Mouse (Mus musculus): Measurements from ENCODE around the gene Tmem219. TPM values are rescaled to one million over a fixed set of nuclear protein-coding genes. Genes with fewer than 3 reads are reported as not detected.

The Tmem219 gene
- polyA plus RNA-seq, 1 experiment from 2014 or later: 18.0 TPM

DNA sequence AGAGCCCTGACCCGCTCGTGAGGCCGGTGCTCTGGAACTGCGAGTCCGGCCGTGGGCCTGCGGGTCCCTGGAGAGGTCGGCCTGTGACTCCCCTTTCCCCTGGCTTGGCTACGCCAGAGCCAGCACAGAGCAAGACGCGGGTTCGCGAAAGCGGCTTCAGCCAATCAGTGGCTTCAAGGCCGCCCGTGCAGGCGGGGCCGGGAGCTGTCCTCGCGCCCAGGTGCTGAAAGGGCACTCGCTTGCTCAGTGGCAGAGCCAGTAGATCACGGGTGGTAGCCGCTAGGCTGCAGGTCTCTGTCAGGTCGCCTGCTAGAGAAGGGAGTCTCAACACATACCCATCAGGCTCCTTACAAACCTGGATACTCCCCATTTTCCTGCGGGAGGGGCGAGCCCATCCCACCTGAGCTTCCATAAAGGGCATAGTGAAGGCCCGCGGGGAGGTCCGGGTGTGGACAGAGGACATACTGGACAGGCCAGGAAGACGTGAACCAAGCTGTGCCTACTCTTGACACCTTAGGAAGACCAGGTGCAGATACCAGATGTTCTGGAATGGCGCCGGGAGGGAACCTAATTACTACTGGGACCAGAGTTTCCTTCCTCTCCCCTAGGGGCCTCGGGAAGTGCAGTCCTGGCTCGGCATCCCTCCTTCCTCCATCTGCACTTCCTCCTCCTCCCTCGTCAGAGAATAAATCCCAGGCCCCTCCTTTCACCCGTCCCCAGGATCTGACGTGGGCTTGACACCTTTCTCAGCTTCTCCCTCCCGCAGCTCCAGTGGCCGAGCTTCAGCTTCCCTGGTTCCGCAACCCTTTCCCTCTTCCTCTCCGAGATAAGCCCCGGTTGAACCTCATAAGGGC lies 27.3 kb upstream of the Tmem219 start, which contains the start of gene Sez6l2:
Sez6l2 (plus strand) TSS at position 771 of the 854 bp plus-strand sequence.
- WGBS: under 1% methylated on average over 42 of the region's 42 CpGs
- peaks cover 59% of the 10 kb centered on the region for H3K27me3 ChIP-seq

DNA sequence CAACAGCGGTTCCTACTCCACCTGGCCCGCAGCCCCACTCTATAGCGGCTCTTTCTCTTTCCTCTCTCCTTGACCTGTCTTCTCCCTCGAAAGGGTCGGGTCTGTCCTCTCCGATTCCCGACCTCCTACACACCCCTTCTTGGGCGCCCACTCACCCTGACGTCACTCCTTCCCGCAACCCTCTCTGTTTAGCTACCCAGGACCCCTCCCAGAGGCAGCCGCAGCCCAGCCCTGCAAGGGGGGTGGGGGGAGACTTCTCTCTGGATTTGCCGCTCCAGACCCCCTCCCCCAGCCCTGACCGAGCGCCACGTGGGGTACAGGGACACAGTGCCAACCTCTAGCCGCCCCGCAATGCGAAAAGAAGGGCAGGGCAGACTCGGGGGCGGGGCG lies 26.7 kb upstream of the Tmem219 start, which contains the start of gene Asphd1:
Asphd1 (minus strand) TSS at position 180 of the 390 bp plus-strand sequence.
- Histone ChIP-seq H3K36me3 (peaks cover 8% of the 10 kb centered on the region), H3K4me1 (replicated peaks) (peaks cover 21% of the 10 kb centered on the region), H3K9me3 (no peaks in the 10 kb centered on the region), H3K4me3 (replicated peaks) (peak within 1 kb of the TSS; percentile 51), H3K4me2 (peak within 1 kb of the TSS; percentile 100), H3K9ac (replicated peaks) (0 out of 2 replicates have a peak within 1 kb of the TSS, but pooled peaks have one; percentile 37), H3K27ac (no peak within 1 kb of the TSS), H3K27me3 (peaks cover 59% of the 10 kb centered on the region)
- WGBS: 0% methylated on average over 21 of the region's 21 CpGs
- peak; percentile 45 for ATAC-seq (ENCODE audit: insufficient number of reproducible peaks, insufficient read depth, low FRiP score, low TSS enrichment, low read depth)

More for the DNA sequence above, 27.3 kb upstream of the Tmem219 start, which contains the start of gene Sez6l2:
- H3K4me1 ChIP-seq (replicated peaks): peaks cover 21% of the 10 kb centered on the region
- H3K4me3 ChIP-seq (replicated peaks): peak within 1 kb of the TSS; percentile 51
- 0 out of 2 replicates have a peak within 1 kb of the TSS, but pooled peaks have one; percentile 37 for H3K9ac ChIP-seq (replicated peaks)
- H3K27ac ChIP-seq: no peak within 1 kb of the TSS
- H3K4me2 ChIP-seq: peak within 1 kb of the TSS; percentile 100
- peak; percentile 74 for ATAC-seq (ENCODE audit: insufficient number of reproducible peaks, insufficient read depth, low FRiP score, low TSS enrichment, low read depth)
- peaks cover 3% of the 10 kb centered on the region; the same call in 1 of the 2 replicates for H3K36me3 ChIP-seq
- no peaks in the 10 kb centered on the region for H3K9me3 ChIP-seq

DNA sequence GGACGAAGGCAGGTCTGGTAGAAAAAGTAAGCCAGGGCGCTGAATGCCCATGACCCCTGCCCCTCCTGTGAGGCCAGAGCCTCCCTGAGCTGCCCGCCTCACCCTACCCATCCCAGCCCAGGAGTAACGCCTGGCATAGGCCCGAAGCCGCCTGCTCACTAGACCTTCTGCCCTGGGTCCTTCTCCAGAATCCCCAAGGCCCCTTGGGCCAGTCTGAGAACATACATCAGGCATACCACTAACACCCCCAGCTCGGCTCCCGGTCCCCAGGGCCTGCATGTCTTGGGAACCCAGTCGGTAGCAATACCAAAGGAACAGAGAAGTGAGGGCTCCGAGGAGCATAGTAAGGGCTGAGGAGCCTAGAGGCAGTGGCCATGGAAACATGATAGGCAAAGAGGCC lies 25.9 kb upstream of the Tmem219 start:
- Histone ChIP-seq H3K4me1 (replicated peaks) (peaks cover 21% of the 10 kb centered on the region), H3K27ac (no peak overlapping the region), H3K4me2 (no peak overlapping the region), H3K36me3 (peaks cover 16% of the 10 kb centered on the region), H3K4me3 (replicated peaks) (no peak overlapping the region), H3K9me3 (no peaks in the 10 kb centered on the region), H3K9ac (replicated peaks) (no peak overlapping the region), H3K27me3 (peaks cover 56% of the 10 kb centered on the region)
- no peak for ATAC-seq (ENCODE audit: insufficient number of reproducible peaks, insufficient read depth, low FRiP score, low TSS enrichment, low read depth)
- 78% methylated on average over 10 of the region's 10 CpGs for WGBS

DNA sequence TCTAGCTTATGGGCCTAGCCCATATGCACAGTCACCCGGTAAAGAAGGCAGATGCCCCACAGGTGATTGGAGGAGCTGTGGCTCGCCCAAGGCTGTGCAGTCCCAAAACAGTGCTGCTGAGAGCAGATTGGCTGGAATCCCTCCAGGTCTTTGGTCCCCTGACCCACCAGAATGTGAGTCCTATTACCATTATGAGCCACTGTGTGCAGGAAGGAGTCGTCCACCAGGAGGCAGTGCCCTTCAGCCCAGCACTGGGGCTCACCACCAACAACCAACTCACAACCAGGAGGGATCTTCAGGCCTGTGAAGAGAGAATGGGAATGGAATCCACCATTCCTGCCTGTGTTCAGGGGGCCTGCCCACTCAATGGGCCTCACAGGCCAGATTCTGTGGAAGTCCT lies 23.8 kb upstream of the Tmem219 start:
- Histone ChIP-seq H3K9me3 (no peaks in the 10 kb centered on the region), H3K27me3 (peaks cover 35% of the 10 kb centered on the region), H3K4me3 (replicated peaks) (no peak overlapping the region), H3K4me2 (no peak overlapping the region), H3K9ac (replicated peaks) (no peak overlapping the region), H3K36me3 (peaks cover 36% of the 10 kb centered on the region), H3K4me1 (replicated peaks) (peaks cover 13% of the 10 kb centered on the region), H3K27ac (no peak overlapping the region)
- WGBS: 36% methylated on average over 3 of the region's 3 CpGs
- no peak for ATAC-seq (ENCODE audit: insufficient number of reproducible peaks, insufficient read depth, low FRiP score, low TSS enrichment, low read depth)

DNA sequence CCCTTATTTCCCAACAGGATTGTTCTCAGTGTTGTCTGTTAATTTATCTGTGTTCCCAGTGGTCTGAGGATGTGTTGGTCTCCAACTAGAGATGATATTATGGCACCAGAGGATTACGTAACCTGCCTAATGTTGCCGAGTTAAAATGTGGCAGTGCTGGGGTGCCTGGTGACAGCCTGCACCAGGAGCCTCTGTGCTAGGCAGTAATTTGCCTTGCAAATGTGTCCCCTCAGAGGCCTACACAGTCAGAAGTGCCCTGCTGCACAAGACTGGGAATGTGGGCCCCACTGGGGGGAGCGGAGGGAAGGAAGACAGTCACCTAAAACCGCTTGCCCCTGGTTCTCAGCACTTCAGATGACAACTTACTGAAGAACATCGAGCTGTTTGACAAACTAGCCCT lies 19.1 kb upstream of the Tmem219 start:
- Histone ChIP-seq H3K9me3 (peaks cover 5% of the 10 kb centered on the region; the same call in 1 of the 2 replicates), H3K27ac (no peak overlapping the region), H3K4me2 (no peak overlapping the region), H3K9ac (replicated peaks) (no peak overlapping the region), H3K36me3 (peaks cover 49% of the 10 kb centered on the region), H3K27me3 (no peaks in the 10 kb centered on the region), H3K4me3 (replicated peaks) (no peak overlapping the region), H3K4me1 (replicated peaks) (no peaks in the 10 kb centered on the region)
- ATAC-seq (ENCODE audit: insufficient number of reproducible peaks, insufficient read depth, low FRiP score, low TSS enrichment, low read depth): no peak
- 80% methylated on average over 5 of the region's 5 CpGs for WGBS

DNA sequence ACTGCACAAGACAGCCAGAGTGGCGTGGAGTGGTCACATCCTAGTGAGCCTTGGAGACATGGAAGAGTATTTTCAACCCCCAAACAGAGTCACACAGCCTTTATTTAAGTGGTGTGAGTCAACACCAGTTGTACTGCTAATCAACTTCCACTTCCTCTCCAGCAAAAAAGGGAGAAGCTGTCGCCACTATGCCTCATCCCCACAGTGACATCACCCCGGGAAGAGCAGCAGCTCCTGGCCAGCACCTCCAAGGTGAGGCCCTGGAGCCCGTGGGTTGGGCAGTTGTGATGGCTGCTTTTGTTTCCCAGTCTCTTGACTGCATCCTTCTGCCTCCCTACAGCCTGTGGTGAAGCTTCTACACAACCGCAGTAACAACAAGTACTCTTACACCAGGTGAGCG lies 18.5 kb upstream of the Tmem219 start:
- Histone ChIP-seq H3K9ac (replicated peaks) (no peak overlapping the region), H3K36me3 (peaks cover 55% of the 10 kb centered on the region), H3K27ac (no peak overlapping the region), H3K4me2 (no peak overlapping the region), H3K27me3 (no peaks in the 10 kb centered on the region), H3K9me3 (peaks cover 5% of the 10 kb centered on the region; the same call in 1 of the 2 replicates), H3K4me3 (replicated peaks) (no peak overlapping the region), H3K4me1 (replicated peaks) (no peaks in the 10 kb centered on the region)
- ATAC-seq (ENCODE audit: insufficient number of reproducible peaks, insufficient read depth, low FRiP score, low TSS enrichment, low read depth): no peak
- WGBS: 49% methylated on average over 6 of the region's 6 CpGs

DNA sequence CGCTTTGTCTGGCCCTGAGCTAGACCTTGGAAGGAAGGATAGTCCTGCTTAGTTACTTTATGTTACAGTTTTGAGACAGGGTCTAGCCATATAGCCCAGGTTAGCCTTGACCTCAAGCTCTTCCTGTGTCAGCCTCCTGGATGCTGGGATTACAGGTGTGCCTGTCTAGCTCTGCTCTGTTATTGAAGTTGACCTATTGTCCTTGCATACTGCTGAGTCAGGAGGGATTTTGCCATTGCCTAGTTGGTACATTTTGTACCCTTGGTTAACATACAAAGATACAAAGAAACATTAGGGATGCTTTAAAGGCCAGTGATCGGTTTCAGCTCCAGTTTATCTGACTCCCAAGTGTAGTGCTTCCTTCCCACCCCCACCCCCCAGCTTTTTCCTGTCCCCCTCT lies 9.9 kb upstream of the Tmem219 start:
- H3K4me3 ChIP-seq (replicated peaks): no peak overlapping the region
- 84% methylated on average over 2 of the region's 2 CpGs for WGBS
- peaks cover 54% of the 10 kb centered on the region for H3K36me3 ChIP-seq
- H3K4me1 ChIP-seq (replicated peaks): peaks cover 9% of the 10 kb centered on the region
- no peak overlapping the region for H3K4me2 ChIP-seq
- H3K27me3 ChIP-seq: no peaks in the 10 kb centered on the region
- H3K9ac ChIP-seq (replicated peaks): no peak overlapping the region
- no peak for ATAC-seq (ENCODE audit: insufficient number of reproducible peaks, insufficient read depth, low FRiP score, low TSS enrichment, low read depth)
- no peak overlapping the region for H3K27ac ChIP-seq
- peaks cover 3% of the 10 kb centered on the region; the same call in 1 of the 2 replicates for H3K9me3 ChIP-seq

DNA sequence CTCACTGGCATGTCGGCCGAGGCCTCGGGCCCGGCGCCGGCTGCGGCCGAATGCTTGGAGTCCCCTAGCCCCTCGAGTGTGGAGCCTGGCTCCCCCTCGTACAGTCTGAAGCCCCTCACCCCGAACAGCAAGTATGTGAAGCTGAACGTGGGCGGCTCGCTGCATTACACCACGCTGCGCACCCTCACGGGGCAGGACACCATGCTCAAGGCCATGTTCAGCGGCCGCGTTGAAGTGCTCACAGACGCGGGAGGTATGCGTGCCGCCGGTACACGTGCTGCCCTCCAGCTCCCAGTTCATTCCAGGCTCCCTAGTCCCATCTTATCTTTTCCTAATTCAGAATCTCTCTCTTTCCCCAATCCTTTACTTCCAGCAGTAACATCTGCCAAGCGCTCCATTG lies 6.3 kb upstream of the Tmem219 start:
- under 1% methylated on average over 27 of the region's 27 CpGs for WGBS
- peak overlapping the region; percentile 84 for H3K4me3 ChIP-seq (replicated peaks)

DNA sequence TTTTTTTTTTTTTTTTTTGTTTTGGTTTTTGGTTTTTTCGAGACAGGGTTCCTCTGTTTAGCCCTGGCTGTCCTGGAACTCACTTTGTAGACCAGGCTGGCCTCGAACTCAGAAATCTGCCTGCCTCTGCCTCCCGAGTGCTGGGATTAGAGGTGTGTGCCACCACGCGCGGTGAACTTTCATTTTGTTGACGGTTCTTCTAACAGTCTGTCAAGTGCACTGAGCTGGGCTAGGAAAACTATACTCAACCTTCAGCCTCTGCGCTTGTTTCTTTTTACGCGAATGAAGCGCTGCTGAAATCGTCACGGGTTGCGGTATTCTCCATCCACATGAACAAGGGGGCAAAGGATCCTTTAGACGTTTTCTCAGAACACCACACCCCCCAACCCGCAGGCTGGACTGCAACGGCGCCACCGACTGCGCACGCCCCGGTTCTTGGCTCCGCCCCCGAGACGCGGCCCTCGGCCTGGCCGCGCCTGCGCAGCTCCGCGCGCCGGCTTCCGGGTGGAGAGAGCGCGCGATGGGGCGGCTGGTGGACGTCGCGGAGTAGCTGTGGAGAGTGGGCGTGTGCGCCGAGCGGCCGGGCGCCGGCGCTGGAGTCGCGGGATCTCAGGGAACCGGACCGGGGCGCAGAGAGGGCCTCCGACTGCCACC lies 5.8 kb upstream of the Tmem219 start, which contains the start of gene Kctd13:
Kctd13 (plus strand) TSS at position 496 of the 654 bp plus-strand sequence.
- peak within 1 kb of the TSS; percentile 83 for H3K27ac ChIP-seq

More for the DNA sequence above, 6.3 kb upstream of the Tmem219 start:
- Histone ChIP-seq H3K9me3 (no peaks in the 10 kb centered on the region), H3K9ac (replicated peaks) (peak overlapping the region; percentile 81), H3K27ac (peak overlapping the region; percentile 83), H3K36me3 (peaks cover 32% of the 10 kb centered on the region), H3K4me2 (peak overlapping the region; percentile 90), H3K27me3 (no peaks in the 10 kb centered on the region), H3K4me1 (replicated peaks) (peaks cover 9% of the 10 kb centered on the region)
- peak; percentile 71 for ATAC-seq (ENCODE audit: insufficient number of reproducible peaks, insufficient read depth, low FRiP score, low TSS enrichment, low read depth)

DNA sequence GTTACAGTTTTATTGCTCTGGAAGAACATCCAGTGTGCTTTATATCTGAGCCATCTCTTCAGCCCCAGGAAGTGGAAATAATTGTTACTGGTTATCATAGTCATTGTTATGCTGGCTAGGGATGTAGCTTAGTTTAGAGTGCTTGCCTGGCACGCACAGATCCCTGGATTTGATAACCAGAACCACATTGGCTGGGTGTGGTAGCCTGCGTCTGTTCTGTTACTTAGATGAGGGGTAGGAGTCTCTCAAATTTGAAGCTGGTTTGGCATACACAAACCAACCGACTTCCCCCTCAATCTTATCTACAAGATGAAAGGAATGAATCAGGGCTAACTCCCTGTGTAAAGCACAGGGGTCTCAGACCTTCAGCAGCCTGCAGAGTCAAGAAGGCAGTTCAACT lies 3.6 kb upstream of the Tmem219 start:
- Histone ChIP-seq H3K36me3 (peaks cover 8% of the 10 kb centered on the region), H3K4me3 (replicated peaks) (no peak overlapping the region), H3K27ac (no peak overlapping the region), H3K27me3 (no peaks in the 10 kb centered on the region), H3K9ac (replicated peaks) (no peak overlapping the region), H3K4me2 (no peak overlapping the region), H3K9me3 (no peaks in the 10 kb centered on the region), H3K4me1 (replicated peaks) (peaks cover 9% of the 10 kb centered on the region)
- ATAC-seq (ENCODE audit: insufficient number of reproducible peaks, insufficient read depth, low FRiP score, low TSS enrichment, low read depth): no peak
- whole genome bisulfite sequencing: 17% methylated on average over 3 of the region's 3 CpGs

More for the DNA sequence above, 5.8 kb upstream of the Tmem219 start, which contains the start of gene Kctd13:
- H3K9me3 ChIP-seq: no peaks in the 10 kb centered on the region
- H3K9ac ChIP-seq (replicated peaks): peak within 1 kb of the TSS; percentile 81
- ATAC-seq (ENCODE audit: insufficient number of reproducible peaks, insufficient read depth, low FRiP score, low TSS enrichment, low read depth): peak; percentile 93
- peak within 1 kb of the TSS; percentile 84 for H3K4me3 ChIP-seq (replicated peaks)
- H3K4me2 ChIP-seq: peak within 1 kb of the TSS; percentile 90
- H3K36me3 ChIP-seq: peaks cover 28% of the 10 kb centered on the region
- no peaks in the 10 kb centered on the region for H3K27me3 ChIP-seq
- WGBS: 5% methylated on average over 56 of the region's 56 CpGs
- H3K4me1 ChIP-seq (replicated peaks): peaks cover 9% of the 10 kb centered on the region

DNA sequence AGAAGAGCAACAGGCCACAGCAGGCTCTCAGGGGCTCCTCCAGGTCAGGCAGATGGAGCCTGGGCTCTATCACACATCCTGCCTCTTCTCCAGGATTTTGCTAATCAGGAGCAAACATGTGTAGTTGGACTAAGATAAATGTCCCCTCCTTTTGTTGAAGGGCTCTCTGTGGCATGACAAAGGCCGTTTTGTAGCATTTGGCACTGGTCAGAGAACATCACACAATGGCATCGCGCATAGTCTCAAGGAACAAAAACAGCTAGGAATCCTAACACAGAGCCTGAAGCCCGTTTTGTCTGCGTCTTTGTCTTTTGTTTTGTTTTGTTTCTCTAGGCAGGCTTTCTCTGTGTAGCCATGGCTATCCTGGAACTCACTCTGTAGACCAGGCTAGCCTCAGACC lies 1.3 kb upstream of the Tmem219 start:
- no peak overlapping the region for H3K27ac ChIP-seq
- H3K4me2 ChIP-seq: no peak overlapping the region
- no peak overlapping the region for H3K9ac ChIP-seq (replicated peaks)
- no peaks in the 10 kb centered on the region for H3K9me3 ChIP-seq
- no peak for ATAC-seq (ENCODE audit: insufficient number of reproducible peaks, insufficient read depth, low FRiP score, low TSS enrichment, low read depth)
- 75% methylated on average over 5 of the region's 5 CpGs for WGBS
- no peaks in the 10 kb centered on the region for H3K27me3 ChIP-seq
- H3K36me3 ChIP-seq: no peaks in the 10 kb centered on the region
- no peak overlapping the region for H3K4me3 ChIP-seq (replicated peaks)
- H3K4me1 ChIP-seq (replicated peaks): no peaks in the 10 kb centered on the region

Measured in limb, embryonic 12.5 days (tissue).